Mouse (Mus musculus) neural tube, embryonic 11.5 days (tissue): ENCODE measurements around the gene Bivm. TPM values are rescaled to one million over a fixed set of nuclear protein-coding genes. Genes with fewer than 3 reads are reported as not detected.

Source experiments
- ATAC-seq: fragments of 200-750 bp; cut with Nextera tagmentation; 2 replicates; pipeline ENCODE4 v1.8.0; 2017; ENCODE audit warnings: moderate number of reproducible peaks, mild to moderate bottlenecking, moderate TSS enrichment, moderate library complexity; ENCODE audit not compliant: insufficient read depth, low FRiP score, low TSS enrichment
- DNase-seq: peaks from one replicate; pipeline ENCODE4 v3.0.0-alpha.2; 2015; ENCODE audit warnings: low spot score
- H3K27ac ChIP-seq: fragments of 300-500 bp; sonication (generic); 2 replicates; pipeline ENCODE4 v1.5.1; 2014; ENCODE audit warnings: low read depth, mild to moderate bottlenecking, low read length
- H3K27me3 ChIP-seq: fragments of 300-500 bp; sonication (generic); 2 replicates; pipeline ENCODE4 v1.6.1; 2014; ENCODE audit warnings: mild to moderate bottlenecking, low read length, mixed read lengths; ENCODE audit not compliant: control insufficient read depth, insufficient read depth
- H3K36me3 ChIP-seq: fragments of 300-500 bp; sonication (generic); 2 replicates; pipeline ENCODE4 v1.6.1; 2014; ENCODE audit warnings: mild to moderate bottlenecking, low read length, moderate library complexity, mixed read lengths; ENCODE audit not compliant: control insufficient read depth, insufficient read depth
- H3K4me1 ChIP-seq: fragments of 300-500 bp; sonication (generic); 2 replicates; pipeline ENCODE4 v1.6.1; 2014; ENCODE audit warnings: low read length, mixed read lengths; ENCODE audit not compliant: control insufficient read depth, insufficient read depth
- H3K4me2 ChIP-seq: fragments of 300-500 bp; sonication (generic); 2 replicates; pipeline ENCODE4 v1.6.1; 2014; ENCODE audit warnings: low read depth, mild to moderate bottlenecking, moderate library complexity
- H3K4me3 ChIP-seq: fragments of 300-500 bp; sonication (generic); 2 replicates; pipeline ENCODE4 v1.5.1; 2014; ENCODE audit warnings: low read depth, low read length
- H3K9ac ChIP-seq: fragments of 300-500 bp; sonication (generic); 2 replicates; pipeline ENCODE4 v1.6.1; 2014; ENCODE audit warnings: mild to moderate bottlenecking, low read length
- H3K9me3 ChIP-seq: fragments of 300-500 bp; sonication (generic); 2 replicates; pipeline ENCODE4 v1.6.1; 2016; ENCODE audit warnings: low read length; ENCODE audit not compliant: control insufficient read depth
- WGBS: fragments of 180-500 bp; shearing (Covaris S2); extraction: QIAGEN DNeasy Blood & Tissue Kit; methylation state at CpG from one replicate; pipeline ENCODE4 v1.1.7; 2014; 5-methylcytosine and 5-hydroxymethylcytosine counted together
- polyA plus RNA-seq: library from polyadenylated mRNA; unstranded; fragments of >200 nt; fragmentation: Nextera tagmentation; extraction: Ambion mirVana; gene quantifications from 2 replicates; pipeline ENCODE4 v1.2.1, GENCODE M21; 2014

Bivm gene
- polyA plus RNA-seq, 1 experiment from 2014 or later: 31.1 TPM

DNA sequence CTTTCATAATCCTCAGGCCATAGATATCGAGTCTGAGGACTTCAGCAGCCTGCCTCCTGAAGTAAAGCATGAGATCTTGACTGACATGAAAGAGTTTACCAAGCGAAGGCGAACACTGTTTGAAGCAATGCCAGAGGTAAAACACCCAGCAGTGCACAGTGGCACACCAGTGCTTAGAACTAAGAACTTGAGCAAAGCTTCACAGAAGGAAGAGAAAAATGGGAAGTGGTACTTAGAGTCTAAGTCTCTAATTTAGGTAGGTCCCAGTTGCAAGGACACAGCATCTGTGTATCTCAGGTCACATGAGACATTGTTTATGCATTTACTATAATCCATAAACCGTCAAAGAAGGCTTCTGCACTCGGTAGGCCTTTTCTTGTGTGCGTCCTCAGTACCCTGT is 43.1 kb downstream of the Bivm start:
- Histone ChIP-seq H3K9ac (no peak overlapping the region), H3K9me3 (no peaks in the 10 kb centered on the region), H3K27ac (no peak overlapping the region), H3K27me3 (no peaks in the 10 kb centered on the region), H3K4me2 (no peak overlapping the region), H3K36me3 (peaks cover 15% of the 10 kb centered on the region), H3K4me3 (no peak overlapping the region), H3K4me1 (no peaks in the 10 kb centered on the region)
- ATAC-seq (no peak), DNase-seq (no peak)
- 95% methylated on average over 6 of the region's 6 CpGs for WGBS

DNA sequence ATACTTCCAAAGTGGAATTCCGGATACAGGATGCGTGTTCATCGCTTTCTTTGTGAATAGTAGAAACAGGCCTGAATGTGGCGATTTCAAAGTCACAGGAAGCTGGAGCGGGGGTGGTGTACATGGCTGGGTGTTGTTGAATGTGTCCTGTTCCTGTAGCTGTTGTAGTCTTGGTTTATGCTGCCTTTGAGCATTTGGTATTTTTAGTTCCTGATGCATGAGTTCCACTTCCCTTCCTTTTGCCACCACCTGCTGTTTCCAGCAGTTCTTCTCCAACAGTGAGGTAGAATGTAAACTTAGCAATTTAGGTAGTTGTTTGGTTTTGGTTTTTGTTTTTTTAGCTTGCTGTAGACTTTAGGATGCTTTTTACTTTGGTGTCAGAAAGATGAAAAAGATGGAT is 43.6 kb downstream of the Bivm start:
- no peak overlapping the region for H3K4me2 ChIP-seq
- peaks cover 21% of the 10 kb centered on the region for H3K36me3 ChIP-seq
- no peak overlapping the region for H3K4me3 ChIP-seq
- 96% methylated on average over 5 of the region's 5 CpGs for WGBS
- no peak overlapping the region for H3K27ac ChIP-seq
- H3K9me3 ChIP-seq: no peaks in the 10 kb centered on the region
- no peak overlapping the region for H3K9ac ChIP-seq
- H3K27me3 ChIP-seq: no peaks in the 10 kb centered on the region
- no peak for DNase-seq
- no peaks in the 10 kb centered on the region for H3K4me1 ChIP-seq
- no peak for ATAC-seq

GRCm38 (mm10) chr1:44167859-44168383 is 49.2 kb downstream of the Bivm start:
- no peak overlapping the region for H3K4me3 ChIP-seq

DNA sequence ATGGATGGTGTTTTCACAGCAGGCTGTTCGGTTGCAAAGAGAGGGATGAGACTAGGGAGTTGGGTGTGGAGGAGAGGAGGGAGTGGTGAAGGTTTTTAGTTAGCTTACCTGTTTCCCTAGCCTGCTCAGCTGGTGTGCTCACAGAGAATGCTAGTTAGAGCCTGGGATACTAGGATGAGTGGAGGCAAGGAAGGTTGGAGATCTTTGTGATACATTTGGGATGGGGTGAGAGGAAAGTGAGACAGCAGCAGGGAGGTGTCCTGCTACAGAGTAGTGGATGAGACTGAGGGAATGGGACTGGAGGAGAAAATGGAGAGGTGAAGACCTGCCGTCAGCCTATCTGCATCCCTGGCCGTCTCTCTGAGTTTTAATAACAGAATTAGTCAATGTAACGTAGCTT is 53.9 kb downstream of the Bivm start:
- Histone ChIP-seq H3K27ac (no peak overlapping the region), H3K9me3 (no peaks in the 10 kb centered on the region), H3K36me3 (peaks cover 5% of the 10 kb centered on the region), H3K9ac (no peak overlapping the region), H3K4me2 (no peak overlapping the region), H3K27me3 (no peaks in the 10 kb centered on the region), H3K4me3 (no peak overlapping the region), H3K4me1 (no peaks in the 10 kb centered on the region)
- no peak for DNase-seq
- WGBS: 96% methylated on average over 4 of the region's 4 CpGs
- no peak for ATAC-seq

More at GRCm38 (mm10) chr1:44167859-44168383, 49.2 kb downstream of the Bivm start:
- H3K27me3 ChIP-seq: no peaks in the 10 kb centered on the region
- H3K9ac ChIP-seq: no peak overlapping the region
- DNase-seq (no peak), ATAC-seq (no peak)
- no peak overlapping the region for H3K4me2 ChIP-seq
- no peaks in the 10 kb centered on the region for H3K4me1 ChIP-seq
- H3K36me3 ChIP-seq: peaks cover 21% of the 10 kb centered on the region
- no peaks in the 10 kb centered on the region for H3K9me3 ChIP-seq
- WGBS: 89% methylated on average over 3 of the region's 3 CpGs
- no peak overlapping the region for H3K27ac ChIP-seq

GRCm38 (mm10) chr1:44173903-44174302 is 55.1 kb downstream of the Bivm start:
- no peak for DNase-seq
- no peak overlapping the region for H3K4me3 ChIP-seq
- no peaks in the 10 kb centered on the region for H3K27me3 ChIP-seq
- H3K9me3 ChIP-seq: no peaks in the 10 kb centered on the region
- peaks cover 4% of the 10 kb centered on the region for H3K36me3 ChIP-seq
- no peak overlapping the region for H3K27ac ChIP-seq
- no peak for ATAC-seq
- H3K4me1 ChIP-seq: no peaks in the 10 kb centered on the region
- H3K4me2 ChIP-seq: no peak overlapping the region
- WGBS: 88% methylated on average over 8 of the region's 8 CpGs
- H3K9ac ChIP-seq: no peak overlapping the region

GRCm38 (mm10) chr1:44178086-44178485 is 59.3 kb downstream of the Bivm start:
- ATAC-seq: no peak
- Histone ChIP-seq H3K9me3 (no peaks in the 10 kb centered on the region), H3K27ac (no peak overlapping the region), H3K4me3 (no peak overlapping the region), H3K4me2 (no peak overlapping the region), H3K4me1 (no peaks in the 10 kb centered on the region), H3K9ac (no peak overlapping the region), H3K27me3 (no peaks in the 10 kb centered on the region), H3K36me3 (peaks cover 2% of the 10 kb centered on the region)
- no peak for DNase-seq
- 94% methylated on average over 5 of the region's 5 CpGs for WGBS

DNA sequence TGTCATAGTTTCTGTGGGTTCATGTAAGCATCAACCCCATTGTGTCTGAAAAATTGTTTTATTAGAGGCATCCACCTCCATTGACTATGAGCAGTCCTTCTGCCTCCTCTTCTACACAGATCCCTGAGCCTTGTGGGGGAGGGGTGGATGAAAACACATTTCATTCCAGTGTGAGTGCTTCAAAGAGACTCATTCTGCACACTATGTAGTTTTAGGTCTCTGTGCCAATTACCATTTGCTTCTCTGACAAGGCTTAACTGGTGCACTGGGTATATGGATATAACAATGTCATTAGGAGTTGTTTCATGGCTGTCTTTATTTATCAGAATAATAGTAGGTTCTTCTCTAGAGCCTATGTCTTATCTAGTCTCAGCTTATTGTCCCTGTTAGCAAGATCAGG is 67.6 kb downstream of the Bivm start:
- no peaks in the 10 kb centered on the region for H3K36me3 ChIP-seq
- H3K4me2 ChIP-seq: no peak overlapping the region
- H3K9ac ChIP-seq: no peak overlapping the region
- no peaks in the 10 kb centered on the region for H3K27me3 ChIP-seq
- no peaks in the 10 kb centered on the region for H3K9me3 ChIP-seq
- DNase-seq: no peak
- no peaks in the 10 kb centered on the region for H3K4me1 ChIP-seq
- no peak for ATAC-seq
- H3K4me3 ChIP-seq: no peak overlapping the region
- no peak overlapping the region for H3K27ac ChIP-seq

Other genes with a start within 250 kb of the Bivm start
- 69.2 and 69.6 TPM in 2 replicates for gene Tpp2, start 185.3 kb upstream of the Bivm start, polyA plus RNA-seq
- 0.54 and 0.69 TPM in 2 replicates for gene Mettl21c, start 98.9 kb upstream of the Bivm start, polyA plus RNA-seq
- 0.16 and 0.18 TPM in 2 replicates for gene Gm8251, start 57.0 kb upstream of the Bivm start, polyA plus RNA-seq
- gene Tex30, start 16.5 kb upstream of the Bivm start, polyA plus RNA-seq: 93.6 and 106 TPM in 2 replicates
- 59.1 and 60.3 TPM in 2 replicates for gene Kdelc1, start 149 bp upstream of the Bivm start, polyA plus RNA-seq
- gene Ercc5, start 28.8 kb downstream of the Bivm start, polyA plus RNA-seq: 38.7 and 39.5 TPM in 2 replicates
- not detected in 2 replicates for gene Mettl21e, start 100.0 kb downstream of the Bivm start, polyA plus RNA-seq